Mouse (Mus musculus) ES-E14 (cell line): Measurements from ENCODE around the gene Syde2. TPM values are rescaled to one million over a fixed set of nuclear protein-coding genes. Genes with fewer than 3 reads are reported as not detected.

Experiments
- DNase-seq: peaks from one replicate; pipeline ENCODE4 v3.0.0-alpha.2; 2013; ENCODE audit warnings: low read depth, low spot score
- H3K27ac ChIP-seq: 2 replicates; pipeline ENCODE4 v1.5.1; 2012; ENCODE audit warnings: low read depth, mild to moderate bottlenecking, low read length, moderate library complexity, mixed read lengths; ENCODE audit not compliant: poor library complexity, insufficient read depth, severe bottlenecking
- H3K36me3 ChIP-seq: 2 replicates; pipeline ENCODE4 v1.6.1; 2012; ENCODE audit warnings: mild to moderate bottlenecking, low read length, moderate library complexity, mixed read lengths; ENCODE audit not compliant: control insufficient read depth, poor library complexity, insufficient read depth, severe bottlenecking
- H3K4me1 ChIP-seq, 2 experiments: fragments of 150-350 bp in 1 of 2; sonication (generic) in 1 of 2; 2 replicates each; pipeline ENCODE4 v1.6.1; 2012; ENCODE audit warnings: low read length in 2 of 2, mild to moderate bottlenecking in 1 of 2, mixed read lengths in 1 of 2; ENCODE audit not compliant: control insufficient read depth in 2 of 2, insufficient read depth in 2 of 2, poor library complexity in 1 of 2
- H3K4me3 ChIP-seq, 2 experiments: fragments of 150-350 bp in 1 of 2; sonication (generic) in 1 of 2; 2 replicates each; pipeline ENCODE4 v1.5.1; 2012; ENCODE audit warnings: low read length in 2 of 2, low read depth in 1 of 2, mild to moderate bottlenecking in 1 of 2, mixed read lengths in 1 of 2; ENCODE audit not compliant: insufficient read depth in 1 of 2, poor library complexity in 1 of 2, severe bottlenecking in 1 of 2
- H3K9ac ChIP-seq: 2 replicates; pipeline ENCODE4 v1.6.1; 2012; ENCODE audit warnings: low read depth, mild to moderate bottlenecking, low read length, mixed read lengths; ENCODE audit not compliant: poor library complexity, insufficient read depth, severe bottlenecking
- H3K9me3 ChIP-seq: fragments of 150-350 bp; sonication (generic); 2 replicates; pipeline ENCODE4 v1.6.1; 2012; ENCODE audit warnings: low read depth, mild to moderate bottlenecking, low read length; ENCODE audit not compliant: control insufficient read depth, insufficient read depth
- CHD2 ChIP-seq: IDR thresholded peaks from 2 replicates; pipeline ENCODE4 v1.6.1; 2014; ENCODE audit warnings: mild to moderate bottlenecking, low read depth, low read length, inconsistent platforms
- HCFC1 ChIP-seq: IDR thresholded peaks from 2 replicates; pipeline ENCODE4 v1.6.1; 2012; ENCODE audit warnings: low read length, inconsistent platforms, borderline replicate concordance; ENCODE audit not compliant: insufficient read depth
- MAFK ChIP-seq: IDR thresholded peaks from 2 replicates; pipeline ENCODE4 v1.6.1; 2014; ENCODE audit warnings: mild to moderate bottlenecking, low read depth, low read length, inconsistent platforms; ENCODE audit not compliant: insufficient read depth
- ZC3H11A ChIP-seq: IDR thresholded peaks from 2 replicates; pipeline ENCODE4 v1.6.1; 2012; ENCODE audit warnings: low read depth, mild to moderate bottlenecking, inconsistent platforms, low read length, borderline replicate concordance
- ZNF384 ChIP-seq: IDR thresholded peaks from 2 replicates; pipeline ENCODE4 v1.6.1; 2012; ENCODE audit warnings: low read depth, low read length, inconsistent platforms
- in situ Hi-C, 2 experiments: fragments of 600-800 bp; cut with MboI; formaldehyde crosslinking; loops; one replicate each; pipeline ENCODE4 v1.15.1; 2025; ENCODE audit warnings: low sequenced_read_pairs in 2 of 2, inconsistent platforms in 1 of 2; ENCODE audit not compliant: unreplicated experiment in 2 of 2
- total RNA-seq: library from RNA; depleted of rRNA; stranded (reverse); fragments of 300-350 nt; gene quantifications from 2 replicates; pipeline ENCODE4 v1.2.3, GENCODE M21; 2012

The Syde2 gene
- total RNA-seq, 1 experiment: 19.9 TPM

- H3K9ac ChIP-seq: no peak overlapping the region
- in situ Hi-C loops: no loop called here
These were observed 45.3 kb downstream of the Syde2 start for GRCm38 (mm10) chr3:146032976-146033375.

GRCm38 (mm10) chr3:146037906-146038305 lies 50.2 kb downstream of the Syde2 start:
- TF ChIP-seq ZNF384: no peak
- TF ChIP-seq HCFC1: no peak
- TF ChIP-seq CHD2: no peak
- no peak for TF ChIP-seq ZC3H11A
- no peak for TF ChIP-seq MAFK
- Histone ChIP-seq H3K4me1 (no peaks in the 10 kb centered on the region), H3K4me3 (no peak overlapping the region), H3K27ac (no peak overlapping the region), H3K36me3 (no peaks in the 10 kb centered on the region), H3K9ac (no peak overlapping the region), H3K9me3 (no peaks in the 10 kb centered on the region)
- in situ Hi-C loops: no loop called here
- DNase-seq: no peak

More at GRCm38 (mm10) chr3:146032976-146033375, 45.3 kb downstream of the Syde2 start:
- DNase-seq: no peak
- no peaks in the 10 kb centered on the region for H3K36me3 ChIP-seq
- H3K9me3 ChIP-seq: no peaks in the 10 kb centered on the region
- TF ChIP-seq HCFC1 (no peak), ZNF384 (no peak), ZC3H11A (no peak), MAFK (no peak), CHD2 (no peak)
- no peak overlapping the region for H3K27ac ChIP-seq
- no peak overlapping the region for H3K4me3 ChIP-seq
- H3K4me1 ChIP-seq: no peaks in the 10 kb centered on the region

- Histone ChIP-seq H3K9ac (no peak overlapping the region), H3K27ac (no peak overlapping the region), H3K36me3 (no peaks in the 10 kb centered on the region), H3K4me1 (no peaks in the 10 kb centered on the region; a peak in 1 of 4 replicates), H3K4me3 (no peak overlapping the region), H3K9me3 (no peaks in the 10 kb centered on the region)
- TF ChIP-seq ZNF384: no peak
- in situ Hi-C loops: no loop called here
- no peak for DNase-seq
These were observed 51.6 kb downstream of the Syde2 start for GRCm38 (mm10) chr3:146039132-146039903.

GRCm38 (mm10) chr3:146041382-146041781 lies 53.7 kb downstream of the Syde2 start:
- Histone ChIP-seq H3K9me3 (no peaks in the 10 kb centered on the region), H3K4me1 (peaks cover 2 to 4% of the 10 kb centered on the region in 2 experiments; a peak in 2 of 4 replicates), H3K27ac (no peak overlapping the region), H3K4me3 (no peak overlapping the region), H3K36me3 (no peaks in the 10 kb centered on the region), H3K9ac (no peak overlapping the region)
- TF ChIP-seq ZC3H11A (no peak), CHD2 (no peak), MAFK (no peak), HCFC1 (no peak), ZNF384 (no peak)
- in situ Hi-C loops: no loop called here
- no peak for DNase-seq

- no peaks in the 10 kb centered on the region for H3K36me3 ChIP-seq
- no peak for TF ChIP-seq HCFC1
- TF ChIP-seq CHD2: no peak
- TF ChIP-seq ZNF384: no peak
- TF ChIP-seq MAFK: no peak
- no peak for TF ChIP-seq ZC3H11A
- DNase-seq: no peak
- H3K4me3 ChIP-seq: 0 out of 4 replicates have a peak overlapping the region, but pooled peaks of 1 of the 2 experiments have one; percentile 3
- H3K4me1 ChIP-seq: peaks cover 4 to 11% of the 10 kb centered on the region in 2 experiments; a peak in 2 of 4 replicates
- H3K9me3 ChIP-seq: no peaks in the 10 kb centered on the region
- in situ Hi-C loops: no loop called here
- H3K9ac ChIP-seq: no peak overlapping the region
- no peak overlapping the region for H3K27ac ChIP-seq
These were observed 57.3 kb downstream of the Syde2 start for GRCm38 (mm10) chr3:146044977-146045376.
